Mouse (Mus musculus) thymus, adult 2 months (tissue): ENCODE measurements at regions not wholly inside any gene's neighbourhood (a gene's known extent, or its start where the extent isn't known, plus 50 kb on each side); places are given as distances from the start of the nearest gene placed in this dataset.

ENCODE experiments used
- CTCF ChIP-seq: fragments of 200-500 bp; IDR thresholded peaks from 2 replicates; pipeline ENCODE4 v1.5.1; 2012; ENCODE audit warnings: mild to moderate bottlenecking, control low read depth, low read length, moderate library complexity, borderline replicate concordance; ENCODE audit not compliant: control insufficient read depth, poor library complexity, insufficient read depth; ENCODE audit errors: extremely low read depth
- POLR2A ChIP-seq: fragments of 200-500 bp; IDR thresholded peaks from 2 replicates; pipeline ENCODE4 v1.6.1; 2012; ENCODE audit warnings: mild to moderate bottlenecking, low read length, control low read depth, moderate library complexity; ENCODE audit not compliant: control insufficient read depth, poor library complexity, insufficient read depth; ENCODE audit errors: extremely low read depth

- TF ChIP-seq POLR2A: no peak
- no peak for TF ChIP-seq CTCF
Measured at GRCm38 (mm10) chr17:9751348-9752170, 82.0 kb upstream of the Pabpc6 start.
